Mouse (Mus musculus): Measurements from ENCODE around the gene Igf2bp1.

- TF ChIP-seq CTCF (conservative IDR thresholded peaks at IDR 0.05; ENCODE audit: low read length) (no peak), NANOG (IDR thresholded peaks at IDR 0.05; ENCODE audit: borderline replicate concordance, low read length) (no peak)
Measured at GRCm38 (mm10) chr11:96034596-96035052, 28.9 kb upstream of the Igf2bp1 start, which contains the start of gene Snf8.

Data from E14TG2a.4 (cell line).